Mouse (Mus musculus): ENCODE measurements at regions not wholly inside any gene's neighbourhood (a gene's known extent, or its start where the extent isn't known, plus 50 kb on each side); places are given as distances from the start of the nearest gene placed in this dataset.

- TF ChIP-seq CTCF (IDR thresholded peaks at IDR 0.05; ENCODE audit: low read depth) (no peak), EP300 (IDR thresholded peaks at IDR 0.05; ENCODE audit: low read depth) (no peak)
Observed at GRCm38 (mm10) chr13:32496263-32496662, 157.7 kb upstream of the Gmds start.
